Mouse (Mus musculus) liver, adult 2 months (tissue): ENCODE results near the gene Kif5a.

Experiments
- CTCF ChIP-seq: fragments of 200-500 bp; IDR thresholded peaks from 2 replicates; pipeline ENCODE4 v1.5.1; 2011; ENCODE audit warnings: low read depth, low read length, control low read depth
- POLR2A ChIP-seq: fragments of 200-500 bp; IDR thresholded peaks from 2 replicates; pipeline ENCODE4 v1.6.1; 2011; ENCODE audit warnings: low read length, control low read depth; ENCODE audit not compliant: insufficient read depth; ENCODE audit errors: extremely low read depth

DNA sequence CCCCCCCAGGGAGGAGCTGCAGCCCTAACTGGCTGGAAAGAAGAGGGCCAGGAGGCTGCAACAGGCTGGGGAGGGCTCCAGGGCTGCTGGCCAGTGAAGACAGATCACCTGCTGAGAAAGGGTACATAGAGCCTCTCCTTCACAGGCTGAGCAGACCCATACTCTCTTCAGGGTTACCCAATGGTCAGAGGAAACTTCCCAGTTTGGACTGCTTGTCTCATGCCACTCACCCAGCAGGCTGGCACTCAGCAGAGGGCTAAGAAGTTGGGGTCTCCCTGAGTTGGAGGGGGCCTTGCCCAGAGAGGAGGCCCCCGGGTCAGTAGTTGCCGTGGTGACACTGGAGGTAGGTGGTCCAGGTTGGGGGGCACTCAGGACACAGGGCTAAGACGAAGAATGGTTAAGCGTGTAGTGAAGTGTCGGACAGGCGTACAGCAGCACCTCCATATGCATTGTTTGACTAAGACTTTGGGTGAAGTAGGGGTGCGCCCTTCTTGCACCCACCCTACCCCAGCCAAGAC, 21.0 kb upstream of the Kif5a start:
- TF ChIP-seq CTCF (no peak), POLR2A (no peak)
